Mouse (Mus musculus) Muller cell, postnatal 12 days (primary cell): Measurements from ENCODE around the gene Dirc2.

Source experiments
- DNase-seq: peaks from one replicate; pipeline ENCODE4 v3.0.0-alpha.2; 2015; ENCODE audit errors: inconsistent ontology term

Dirc2 gene

DNA sequence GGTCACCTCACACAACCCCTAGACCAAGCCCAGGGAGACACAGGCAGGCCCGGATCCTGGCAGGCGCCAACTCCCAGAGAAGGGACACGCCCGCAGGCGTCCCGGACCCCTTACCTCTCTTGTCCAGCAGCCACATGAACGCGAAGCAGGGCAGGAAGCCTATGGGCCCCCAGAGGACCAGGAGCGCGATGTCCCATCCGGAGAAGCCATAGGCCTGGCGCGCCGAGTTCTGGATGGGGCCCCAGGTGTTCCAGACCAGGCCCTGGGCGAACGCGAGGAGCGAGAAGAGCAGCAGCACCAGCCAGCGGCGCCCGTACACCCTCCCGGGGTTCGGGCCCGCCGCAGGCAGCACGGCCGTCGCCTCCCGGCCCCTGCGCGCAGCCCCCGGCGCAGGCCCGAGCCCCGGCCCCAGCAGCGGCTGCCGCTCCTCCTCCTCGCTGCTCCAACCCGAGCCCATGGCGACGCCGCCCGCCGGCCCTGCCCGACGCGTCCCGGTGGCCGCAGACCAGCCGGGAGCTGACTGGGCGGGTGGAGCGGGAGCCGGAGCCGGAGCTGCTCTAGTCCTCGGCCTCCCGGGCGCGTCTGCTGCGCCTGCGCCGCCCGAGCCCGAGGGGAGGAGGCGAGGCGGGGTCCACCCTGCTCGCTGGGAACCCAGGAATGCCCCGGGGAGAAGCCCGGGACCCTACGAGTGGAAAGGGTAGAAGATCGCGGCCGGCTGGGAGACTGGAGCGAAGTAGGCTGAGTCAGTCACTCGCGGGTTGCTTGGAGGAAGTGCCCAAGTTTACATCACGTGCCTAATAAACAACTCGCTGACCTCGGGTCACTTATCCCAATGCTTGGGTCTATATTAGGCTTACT, at the start of gene Dirc2:
Gene Dirc2, minus strand, starts transcription at position 572 of the 858 bp plus-strand sequence.
- peak; percentile 88 for DNase-seq

- DNase-seq: peak; percentile 75
These were observed 48.3 kb upstream of the Dirc2 start for GRCm38 (mm10) chr16:35817255-35818089.

DNA sequence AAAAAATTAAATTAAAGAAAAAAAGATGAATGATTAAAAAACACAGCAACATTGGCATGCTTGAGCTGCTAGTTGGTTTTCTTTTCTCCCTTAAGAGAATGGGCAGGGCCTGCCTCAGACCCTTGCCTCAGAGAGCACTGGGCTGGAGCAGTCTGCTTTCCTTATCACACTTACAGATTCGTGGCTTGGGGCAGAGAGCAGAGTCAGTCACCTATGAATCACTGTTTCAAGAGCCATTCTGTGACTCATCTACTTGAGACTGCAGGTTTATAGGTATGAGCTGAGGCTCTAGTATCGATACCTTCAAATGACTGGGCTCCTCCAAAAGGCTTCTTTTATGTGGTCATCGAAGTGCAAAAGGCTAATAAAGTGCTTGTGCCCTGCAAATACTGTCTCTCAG, 44.0 kb upstream of the Dirc2 start:
- no peak for DNase-seq

DNA sequence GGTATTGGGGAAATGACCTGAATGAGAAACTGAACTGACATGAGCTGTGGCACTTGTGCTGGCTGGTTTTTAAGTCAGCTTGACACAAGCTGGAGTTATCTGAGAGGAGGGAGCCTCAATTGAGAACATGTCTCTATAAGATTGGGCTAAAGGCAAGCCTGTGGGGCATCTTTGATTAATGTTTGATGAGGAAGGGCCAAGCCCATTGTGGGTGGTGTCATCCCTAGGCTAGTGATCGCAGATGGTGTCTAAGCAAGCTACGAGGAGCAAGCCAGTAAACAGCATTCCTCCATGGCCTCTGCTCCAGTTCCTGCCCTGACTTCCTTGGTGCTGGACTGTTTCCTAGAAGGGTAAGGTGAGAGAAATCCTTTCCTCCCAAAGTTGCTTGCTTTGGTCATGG, 39.7 kb upstream of the Dirc2 start:
- DNase-seq: no peak

GRCm38 (mm10) chr16:35807663-35807992, 38.5 kb upstream of the Dirc2 start:
- DNase-seq: no peak

- no peak for DNase-seq
These were observed 38.0 kb upstream of the Dirc2 start for GRCm38 (mm10) chr16:35806973-35807662.

DNA sequence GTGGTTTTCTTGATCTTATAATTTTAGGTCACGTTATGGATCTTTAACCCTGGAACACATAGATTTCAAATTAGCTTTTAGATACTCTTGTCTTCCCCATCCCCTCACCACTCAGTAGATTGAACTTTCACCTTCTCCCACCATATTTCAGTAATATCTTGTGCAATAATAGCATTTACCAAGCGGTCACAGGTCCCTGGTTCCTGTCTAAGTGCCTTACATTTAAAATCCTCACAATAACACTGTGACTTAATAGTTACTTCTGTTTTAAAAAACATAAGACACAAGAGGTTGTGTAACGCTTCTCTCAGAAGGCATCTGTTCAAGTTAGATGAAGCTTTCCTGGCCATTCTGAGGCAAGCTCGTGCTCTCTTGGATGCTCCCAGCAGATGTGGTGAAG, 34.6 kb upstream of the Dirc2 start:
- DNase-seq: no peak

- DNase-seq: no peak
These were observed 33.0 kb upstream of the Dirc2 start for GRCm38 (mm10) chr16:35802163-35802562.

GRCm38 (mm10) chr16:35791962-35792521, 22.9 kb upstream of the Dirc2 start:
- no peak for DNase-seq

GRCm38 (mm10) chr16:35788330-35788729, 19.2 kb upstream of the Dirc2 start:
- no peak for DNase-seq

DNA sequence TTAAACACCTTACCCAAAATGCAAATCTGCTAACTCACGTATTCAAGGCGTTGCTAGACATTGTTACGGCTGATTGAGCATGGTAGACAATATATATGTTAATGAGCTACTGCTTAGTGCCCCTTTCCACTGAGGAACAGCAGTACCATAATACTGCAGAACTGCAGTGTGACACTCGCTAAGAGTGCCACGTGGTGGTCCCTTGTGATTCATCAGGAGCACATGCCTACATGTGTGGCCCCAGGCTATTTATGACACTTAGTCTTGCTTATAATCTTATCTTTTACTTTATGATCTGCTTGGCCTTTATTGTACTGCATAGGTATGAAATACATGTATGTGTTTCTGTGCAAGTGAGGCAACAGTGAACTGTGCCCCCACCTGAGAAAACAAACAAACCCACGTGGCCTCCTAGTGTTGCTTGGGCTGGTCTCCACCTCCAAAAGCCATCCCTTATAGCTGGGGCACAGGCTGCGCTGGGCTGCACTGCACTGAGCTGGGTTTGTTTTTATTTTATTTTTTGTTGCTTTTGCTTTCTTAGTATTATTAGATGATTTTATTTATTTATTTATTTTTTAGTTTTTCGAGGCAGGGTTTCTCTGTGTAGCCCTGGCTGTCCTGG, 18.5 kb upstream of the Dirc2 start:
- DNase-seq: no peak

GRCm38 (mm10) chr16:35787163-35787562, 18.0 kb upstream of the Dirc2 start:
- DNase-seq: no peak

GRCm38 (mm10) chr16:35784134-35784725, 15.1 kb upstream of the Dirc2 start:
- DNase-seq: no peak

DNA sequence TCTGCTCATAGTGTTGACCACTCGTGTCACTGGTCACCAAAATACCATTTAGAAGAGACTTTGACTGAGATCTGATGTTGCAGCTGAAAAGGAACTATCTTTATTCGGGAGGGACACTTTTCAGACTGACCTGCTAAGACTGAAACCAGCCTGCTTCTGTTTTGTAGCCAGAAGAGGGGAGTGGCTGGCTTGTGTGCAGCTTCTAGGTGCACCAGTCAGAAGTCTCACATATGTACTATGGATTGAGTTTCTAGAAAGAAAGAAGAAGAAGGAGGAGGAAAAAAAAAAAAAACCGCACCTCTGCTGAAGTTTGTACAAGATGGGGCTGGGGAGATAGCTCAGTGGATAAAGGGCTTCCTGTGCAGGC, 14.0 kb upstream of the Dirc2 start:
- no peak for DNase-seq

DNA sequence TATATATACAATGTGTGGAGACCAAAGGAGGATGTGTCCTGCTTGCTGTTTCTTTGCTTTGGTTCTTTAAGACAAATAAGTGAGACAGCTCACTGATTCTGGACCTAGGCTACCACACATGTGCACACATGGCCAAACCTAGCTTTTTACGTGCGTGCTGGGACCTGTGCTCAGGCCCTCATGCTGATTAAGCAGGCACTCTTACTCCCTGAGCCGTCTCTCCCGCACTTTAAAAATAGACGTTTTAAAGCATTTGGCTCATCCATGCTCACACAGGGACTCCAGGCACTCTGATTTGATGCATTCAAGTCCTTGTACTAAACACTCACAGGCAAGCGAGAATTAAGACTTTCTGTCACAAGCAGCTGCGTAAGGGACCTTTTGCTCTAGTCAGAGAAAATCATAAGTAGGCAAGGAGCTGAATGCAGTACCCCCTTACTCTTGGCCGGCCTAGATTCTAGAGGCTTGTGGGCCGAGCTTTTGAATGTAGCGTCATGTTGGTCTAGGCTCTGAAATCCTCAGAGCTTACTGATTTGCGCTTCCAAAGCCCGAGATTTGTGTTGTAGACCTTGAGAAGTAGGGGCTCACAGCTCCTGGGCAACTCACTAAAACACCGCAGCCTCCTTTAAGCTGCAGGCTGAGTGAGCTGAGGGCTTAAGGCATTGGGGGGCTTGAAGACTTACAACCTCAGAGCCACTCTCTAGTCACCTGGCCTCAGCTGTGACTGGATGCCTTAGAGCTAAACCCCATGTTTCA, 13.5 kb upstream of the Dirc2 start:
- DNase-seq: no peak

- no peak for DNase-seq
These were observed 12.5 kb upstream of the Dirc2 start for GRCm38 (mm10) chr16:35781651-35782050.

DNA sequence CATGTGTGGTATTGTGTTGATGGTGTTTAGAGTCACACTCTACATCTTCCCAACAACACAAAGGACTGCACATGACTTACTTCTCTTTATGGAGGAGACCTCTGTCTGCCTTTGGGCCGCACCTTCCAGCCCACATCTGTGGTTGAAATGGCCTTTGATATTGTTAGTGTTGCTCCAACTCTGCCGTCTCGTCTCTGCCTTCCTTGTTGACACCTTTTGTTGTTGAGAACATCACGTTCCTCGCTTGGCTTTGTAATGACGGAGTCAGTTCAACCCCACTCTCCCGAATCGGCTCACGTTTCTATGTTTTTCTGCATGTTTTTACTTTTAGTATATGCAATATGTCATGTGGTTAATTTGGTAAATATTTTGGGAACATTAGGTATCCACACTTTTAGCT, 11.9 kb upstream of the Dirc2 start:
- no peak for DNase-seq

- DNase-seq: no peak
These were observed 10.5 kb upstream of the Dirc2 start for GRCm38 (mm10) chr16:35779681-35780080.

- DNase-seq: no peak
These were observed 8.6 kb upstream of the Dirc2 start for GRCm38 (mm10) chr16:35777768-35778167.

DNA sequence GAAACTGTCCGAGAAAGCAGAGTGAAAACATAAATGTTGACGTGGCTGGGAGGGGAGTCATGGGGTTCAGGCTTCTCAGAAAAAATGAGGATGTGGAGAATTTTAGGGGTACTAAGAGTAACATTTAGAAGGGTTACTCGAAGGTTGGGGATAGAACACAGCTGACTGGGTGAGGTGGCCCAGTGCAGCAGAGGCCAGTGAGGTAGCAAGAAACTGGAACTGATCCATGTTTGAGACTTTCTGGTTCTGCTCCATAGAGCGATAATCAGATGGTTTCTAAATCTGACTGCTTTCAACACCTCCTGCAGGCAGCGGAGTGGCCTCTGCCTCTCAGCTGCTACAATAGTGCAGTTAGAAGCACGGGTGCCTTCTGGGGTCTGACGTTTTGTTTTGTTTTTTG, 7.6 kb upstream of the Dirc2 start:
- DNase-seq: no peak

GRCm38 (mm10) chr16:35775835-35776234, 6.7 kb upstream of the Dirc2 start:
- no peak for DNase-seq
